Mouse (Mus musculus) ES-E14 (cell line): ENCODE results near the gene Fpr-rs6. TPM values are rescaled to one million over a fixed set of nuclear protein-coding genes. Genes with fewer than 3 reads are reported as not detected.

Experiments
- DNase-seq: peaks from one replicate; pipeline ENCODE4 v3.0.0-alpha.2; 2013; ENCODE audit warnings: low read depth, low spot score
- H3K27ac ChIP-seq: 2 replicates; pipeline ENCODE4 v1.5.1; 2012; ENCODE audit warnings: low read depth, mild to moderate bottlenecking, low read length, moderate library complexity, mixed read lengths; ENCODE audit not compliant: poor library complexity, insufficient read depth, severe bottlenecking
- H3K36me3 ChIP-seq: 2 replicates; pipeline ENCODE4 v1.6.1; 2012; ENCODE audit warnings: mild to moderate bottlenecking, low read length, moderate library complexity, mixed read lengths; ENCODE audit not compliant: control insufficient read depth, poor library complexity, insufficient read depth, severe bottlenecking
- H3K4me1 ChIP-seq, 2 experiments: fragments of 150-350 bp in 1 of 2; sonication (generic) in 1 of 2; 2 replicates each; pipeline ENCODE4 v1.6.1; 2012; ENCODE audit warnings: low read length in 2 of 2, mild to moderate bottlenecking in 1 of 2, mixed read lengths in 1 of 2; ENCODE audit not compliant: control insufficient read depth in 2 of 2, insufficient read depth in 2 of 2, poor library complexity in 1 of 2
- H3K4me3 ChIP-seq, 2 experiments: fragments of 150-350 bp in 1 of 2; sonication (generic) in 1 of 2; 2 replicates each; pipeline ENCODE4 v1.5.1; 2012; ENCODE audit warnings: low read length in 2 of 2, low read depth in 1 of 2, mild to moderate bottlenecking in 1 of 2, mixed read lengths in 1 of 2; ENCODE audit not compliant: insufficient read depth in 1 of 2, poor library complexity in 1 of 2, severe bottlenecking in 1 of 2
- H3K9ac ChIP-seq: 2 replicates; pipeline ENCODE4 v1.6.1; 2012; ENCODE audit warnings: low read depth, mild to moderate bottlenecking, low read length, mixed read lengths; ENCODE audit not compliant: poor library complexity, insufficient read depth, severe bottlenecking
- H3K9me3 ChIP-seq: fragments of 150-350 bp; sonication (generic); 2 replicates; pipeline ENCODE4 v1.6.1; 2012; ENCODE audit warnings: low read depth, mild to moderate bottlenecking, low read length; ENCODE audit not compliant: control insufficient read depth, insufficient read depth
- CHD2 ChIP-seq: IDR thresholded peaks from 2 replicates; pipeline ENCODE4 v1.6.1; 2014; ENCODE audit warnings: mild to moderate bottlenecking, low read depth, low read length, inconsistent platforms
- HCFC1 ChIP-seq: IDR thresholded peaks from 2 replicates; pipeline ENCODE4 v1.6.1; 2012; ENCODE audit warnings: low read length, inconsistent platforms, borderline replicate concordance; ENCODE audit not compliant: insufficient read depth
- MAFK ChIP-seq: IDR thresholded peaks from 2 replicates; pipeline ENCODE4 v1.6.1; 2014; ENCODE audit warnings: mild to moderate bottlenecking, low read depth, low read length, inconsistent platforms; ENCODE audit not compliant: insufficient read depth
- ZC3H11A ChIP-seq: IDR thresholded peaks from 2 replicates; pipeline ENCODE4 v1.6.1; 2012; ENCODE audit warnings: low read depth, mild to moderate bottlenecking, inconsistent platforms, low read length, borderline replicate concordance
- ZNF384 ChIP-seq: IDR thresholded peaks from 2 replicates; pipeline ENCODE4 v1.6.1; 2012; ENCODE audit warnings: low read depth, low read length, inconsistent platforms
- in situ Hi-C, 2 experiments: fragments of 600-800 bp; cut with MboI; formaldehyde crosslinking; loops; one replicate each; pipeline ENCODE4 v1.15.1; 2025; ENCODE audit warnings: low sequenced_read_pairs in 2 of 2, inconsistent platforms in 1 of 2; ENCODE audit not compliant: unreplicated experiment in 2 of 2
- total RNA-seq: library from RNA; depleted of rRNA; stranded (reverse); fragments of 300-350 nt; gene quantifications from 2 replicates; pipeline ENCODE4 v1.2.3, GENCODE M21; 2012; rRNA removed

Gene Fpr-rs6
- not detected in 2 replicates for total RNA-seq

DNA sequence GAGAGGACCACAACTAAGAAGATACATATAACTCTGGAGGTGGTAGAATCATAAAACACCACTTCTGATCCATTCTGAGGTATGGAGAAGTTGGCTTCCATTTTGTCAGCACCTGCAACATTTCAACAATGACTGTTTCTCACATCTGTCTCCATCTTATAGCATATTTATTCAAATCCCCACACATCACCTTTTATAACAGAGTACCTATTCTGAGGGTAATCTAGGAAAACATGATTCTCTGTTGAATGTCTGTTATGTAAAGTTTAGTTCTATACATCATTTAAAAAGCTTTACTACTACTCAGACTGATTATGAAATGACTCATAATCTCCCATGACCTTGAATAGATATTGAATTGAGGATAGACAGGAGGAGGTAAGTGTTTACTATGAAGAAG, at the start of gene Fpr-rs6:
Gene Fpr-rs6, minus strand, starts transcription at position 101 of the 400 bp plus-strand sequence.
- no peaks in the 10 kb centered on the region for H3K9me3 ChIP-seq
- no peaks in the 10 kb centered on the region for H3K4me1 ChIP-seq
- H3K27ac ChIP-seq, result no peak within 1 kb of the TSS
- H3K4me3 ChIP-seq, result no peak within 1 kb of the TSS
- H3K9ac ChIP-seq, result no peak within 1 kb of the TSS
- in situ Hi-C loops, result no loop called here
- H3K36me3 ChIP-seq, result no peaks in the 10 kb centered on the region
- TF ChIP-seq ZC3H11A, result no peak
- TF ChIP-seq CHD2, result no peak
- no peak for TF ChIP-seq HCFC1
- no peak for TF ChIP-seq MAFK
- TF ChIP-seq ZNF384, result no peak
- no peak for DNase-seq

Other genes starting within 250 kb of the Fpr-rs6 start
- gene Vmn2r104, start 134.8 kb downstream of the Fpr-rs6 start, total RNA-seq, result not detected in 2 replicates
- not detected in 2 replicates for gene Fpr-rs7, start 68.9 kb downstream of the Fpr-rs6 start, total RNA-seq
- not detected in 2 replicates for gene Vmn2r105, start 52.0 kb upstream of the Fpr-rs6 start, total RNA-seq
- gene Vmn2r106, start 102.5 kb upstream of the Fpr-rs6 start, total RNA-seq, result not detected in 2 replicates
- gene Vmn2r107, start 162.1 kb upstream of the Fpr-rs6 start, total RNA-seq, result not detected in 2 replicates
- not detected in 2 replicates for gene Vmn1r224, start 231.0 kb upstream of the Fpr-rs6 start, total RNA-seq